Mouse (Mus musculus) ES-E14 (cell line): Measurements from ENCODE around the gene Man2a1. TPM values are rescaled to one million over a fixed set of nuclear protein-coding genes. Genes with fewer than 3 reads are reported as not detected.

Source experiments
- DNase-seq: peaks from one replicate; pipeline ENCODE4 v3.0.0-alpha.2; 2013; ENCODE audit warnings: low read depth, low spot score
- H3K27ac ChIP-seq: 2 replicates; pipeline ENCODE4 v1.5.1; 2012; ENCODE audit warnings: low read depth, mild to moderate bottlenecking, low read length, moderate library complexity, mixed read lengths; ENCODE audit not compliant: poor library complexity, insufficient read depth, severe bottlenecking
- H3K36me3 ChIP-seq: 2 replicates; pipeline ENCODE4 v1.6.1; 2012; ENCODE audit warnings: mild to moderate bottlenecking, low read length, moderate library complexity, mixed read lengths; ENCODE audit not compliant: control insufficient read depth, poor library complexity, insufficient read depth, severe bottlenecking
- H3K4me1 ChIP-seq, 2 experiments: fragments of 150-350 bp in 1 of 2; sonication (generic) in 1 of 2; 2 replicates each; pipeline ENCODE4 v1.6.1; 2012; ENCODE audit warnings: low read length in 2 of 2, mild to moderate bottlenecking in 1 of 2, mixed read lengths in 1 of 2; ENCODE audit not compliant: control insufficient read depth in 2 of 2, insufficient read depth in 2 of 2, poor library complexity in 1 of 2
- H3K4me3 ChIP-seq, 2 experiments: fragments of 150-350 bp in 1 of 2; sonication (generic) in 1 of 2; 2 replicates each; pipeline ENCODE4 v1.5.1; 2012; ENCODE audit warnings: low read length in 2 of 2, low read depth in 1 of 2, mild to moderate bottlenecking in 1 of 2, mixed read lengths in 1 of 2; ENCODE audit not compliant: insufficient read depth in 1 of 2, poor library complexity in 1 of 2, severe bottlenecking in 1 of 2
- H3K9ac ChIP-seq: 2 replicates; pipeline ENCODE4 v1.6.1; 2012; ENCODE audit warnings: low read depth, mild to moderate bottlenecking, low read length, mixed read lengths; ENCODE audit not compliant: poor library complexity, insufficient read depth, severe bottlenecking
- H3K9me3 ChIP-seq: fragments of 150-350 bp; sonication (generic); 2 replicates; pipeline ENCODE4 v1.6.1; 2012; ENCODE audit warnings: low read depth, mild to moderate bottlenecking, low read length; ENCODE audit not compliant: control insufficient read depth, insufficient read depth
- CHD2 ChIP-seq: IDR thresholded peaks from 2 replicates; pipeline ENCODE4 v1.6.1; 2014; ENCODE audit warnings: mild to moderate bottlenecking, low read depth, low read length, inconsistent platforms
- HCFC1 ChIP-seq: IDR thresholded peaks from 2 replicates; pipeline ENCODE4 v1.6.1; 2012; ENCODE audit warnings: low read length, inconsistent platforms, borderline replicate concordance; ENCODE audit not compliant: insufficient read depth
- MAFK ChIP-seq: IDR thresholded peaks from 2 replicates; pipeline ENCODE4 v1.6.1; 2014; ENCODE audit warnings: mild to moderate bottlenecking, low read depth, low read length, inconsistent platforms; ENCODE audit not compliant: insufficient read depth
- ZC3H11A ChIP-seq: IDR thresholded peaks from 2 replicates; pipeline ENCODE4 v1.6.1; 2012; ENCODE audit warnings: low read depth, mild to moderate bottlenecking, inconsistent platforms, low read length, borderline replicate concordance
- ZNF384 ChIP-seq: IDR thresholded peaks from 2 replicates; pipeline ENCODE4 v1.6.1; 2012; ENCODE audit warnings: low read depth, low read length, inconsistent platforms
- in situ Hi-C, 2 experiments: fragments of 600-800 bp; cut with MboI; formaldehyde crosslinking; loops; one replicate each; pipeline ENCODE4 v1.15.1; 2025; ENCODE audit warnings: low sequenced_read_pairs in 2 of 2, inconsistent platforms in 1 of 2; ENCODE audit not compliant: unreplicated experiment in 2 of 2
- total RNA-seq: library from RNA; depleted of rRNA; stranded (reverse); fragments of 300-350 nt; gene quantifications from 2 replicates; pipeline ENCODE4 v1.2.3, GENCODE M21; 2012

The Man2a1 gene
- total RNA-seq, 1 experiment, result 42.7 TPM

DNA sequence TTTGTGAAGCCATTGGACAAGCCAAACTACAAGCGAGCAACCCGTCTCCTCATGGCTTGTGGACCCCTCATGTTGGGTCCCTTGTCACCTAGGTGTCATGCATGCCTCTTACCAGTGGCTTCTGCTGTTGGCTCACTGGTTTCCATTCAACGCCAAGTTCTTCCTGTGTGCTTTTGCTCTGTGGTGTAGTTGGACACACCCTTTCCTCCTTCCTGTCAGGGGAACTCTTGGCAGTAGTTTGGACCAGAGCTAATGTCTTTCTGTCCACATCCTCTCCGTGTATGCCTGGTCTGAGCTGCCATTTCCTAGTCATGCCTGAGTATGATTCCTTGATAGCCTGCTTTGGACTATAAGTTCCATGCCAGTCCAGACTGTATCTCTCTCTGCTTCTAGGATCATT is 135.0 kb downstream of the Man2a1 start:
- Histone ChIP-seq H3K27ac (no peak overlapping the region), H3K9me3 (no peaks in the 10 kb centered on the region), H3K9ac (no peak overlapping the region), H3K4me1 (no peaks in the 10 kb centered on the region), H3K4me3 (no peak overlapping the region), H3K36me3 (0 out of 2 replicates have a peak, but pooled peaks cover 2% of the 10 kb centered on the region)
- in situ Hi-C loops, result no loop called here
- no peak for DNase-seq
- TF ChIP-seq ZNF384 (no peak), HCFC1 (no peak), ZC3H11A (no peak), MAFK (no peak), CHD2 (no peak)

- in situ Hi-C loops, result no loop called here
- H3K36me3 ChIP-seq, result 0 out of 2 replicates have a peak, but pooled peaks cover 2% of the 10 kb centered on the region
- TF ChIP-seq MAFK (no peak), ZC3H11A (no peak), HCFC1 (no peak), CHD2 (no peak), ZNF384 (no peak)
- H3K4me1 ChIP-seq, result no peaks in the 10 kb centered on the region
- H3K9ac ChIP-seq, result no peak overlapping the region
- no peak for DNase-seq
- no peak overlapping the region for H3K4me3 ChIP-seq
- H3K27ac ChIP-seq, result no peak overlapping the region
- no peaks in the 10 kb centered on the region for H3K9me3 ChIP-seq
Measured at GRCm38 (mm10) chr17:64737918-64738317, 137.4 kb downstream of the Man2a1 start.

DNA sequence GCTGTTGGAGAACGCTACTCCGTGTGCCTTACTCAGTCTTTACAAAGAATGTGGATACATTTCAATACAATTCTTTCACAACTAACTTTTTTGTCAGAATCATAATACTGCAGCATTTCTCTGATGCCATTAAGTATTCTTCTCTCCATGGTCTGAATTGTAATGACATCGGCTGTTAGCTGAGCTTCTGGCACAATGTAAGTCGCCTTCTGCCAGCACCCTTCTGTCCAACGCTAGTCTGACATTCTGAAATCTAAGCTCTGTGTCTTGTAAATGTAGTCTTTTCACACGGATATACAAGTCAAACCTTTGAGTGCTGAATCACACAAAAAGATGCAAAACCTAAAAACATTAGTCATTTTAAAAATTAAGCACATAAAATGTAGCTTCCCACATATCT is 138.6 kb downstream of the Man2a1 start:
- Histone ChIP-seq H3K27ac (no peak overlapping the region), H3K9ac (no peak overlapping the region), H3K36me3 (0 out of 2 replicates have a peak, but pooled peaks cover 2% of the 10 kb centered on the region), H3K4me1 (no peaks in the 10 kb centered on the region), H3K4me3 (no peak overlapping the region), H3K9me3 (no peaks in the 10 kb centered on the region)
- in situ Hi-C loops, result no loop called here
- TF ChIP-seq CHD2 (no peak), MAFK (no peak), ZC3H11A (no peak), HCFC1 (no peak), ZNF384 (no peak)
- DNase-seq, result no peak

GRCm38 (mm10) chr17:64742715-64743605 is 142.4 kb downstream of the Man2a1 start:
- Histone ChIP-seq H3K4me3 (no peak overlapping the region), H3K36me3 (no peaks in the 10 kb centered on the region; the same call in 1 of the 2 replicates), H3K4me1 (no peaks in the 10 kb centered on the region), H3K27ac (no peak overlapping the region), H3K9ac (no peak overlapping the region), H3K9me3 (no peaks in the 10 kb centered on the region)
- no peak for TF ChIP-seq HCFC1
- no peak for TF ChIP-seq CHD2
- TF ChIP-seq ZNF384, result no peak
- TF ChIP-seq MAFK, result no peak
- TF ChIP-seq ZC3H11A, result no peak
- DNase-seq, result no peak
- in situ Hi-C loops, result no loop called here
